Mouse (Mus musculus) lung, adult 18-20 months (tissue): ENCODE measurements at regions not wholly inside any gene's neighbourhood (a gene's known extent, or its start where the extent isn't known, plus 50 kb on each side); places are given as distances from the start of the nearest gene placed in this dataset.

Experiments
- DNase-seq, 2 experiments: peaks; one replicate each; pipeline ENCODE4 v3.0.0; 2022; ENCODE audit warnings: mixed read lengths in 2 of 2

DNA sequence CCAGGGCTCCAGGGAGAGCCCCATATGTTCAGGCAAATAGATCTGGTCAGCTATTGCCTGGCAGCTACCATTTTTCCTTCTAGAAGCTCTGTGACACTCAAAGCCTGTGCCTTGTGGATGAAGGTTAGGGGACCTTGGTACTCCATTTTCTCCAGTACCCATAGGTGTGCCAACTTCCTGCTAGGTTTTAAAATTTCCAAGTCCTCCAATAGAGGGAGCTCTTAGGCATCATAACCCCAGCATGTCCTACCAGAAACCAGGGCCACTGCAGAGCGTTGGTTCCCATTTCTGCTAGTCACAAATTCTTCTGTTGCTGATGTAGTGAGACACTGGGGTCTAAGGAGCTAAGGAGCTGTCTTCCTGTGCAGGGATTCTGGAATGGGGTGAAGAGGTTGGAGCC is 165.3 kb upstream of the Glra1 start:
- DNase-seq: no peak

DNA sequence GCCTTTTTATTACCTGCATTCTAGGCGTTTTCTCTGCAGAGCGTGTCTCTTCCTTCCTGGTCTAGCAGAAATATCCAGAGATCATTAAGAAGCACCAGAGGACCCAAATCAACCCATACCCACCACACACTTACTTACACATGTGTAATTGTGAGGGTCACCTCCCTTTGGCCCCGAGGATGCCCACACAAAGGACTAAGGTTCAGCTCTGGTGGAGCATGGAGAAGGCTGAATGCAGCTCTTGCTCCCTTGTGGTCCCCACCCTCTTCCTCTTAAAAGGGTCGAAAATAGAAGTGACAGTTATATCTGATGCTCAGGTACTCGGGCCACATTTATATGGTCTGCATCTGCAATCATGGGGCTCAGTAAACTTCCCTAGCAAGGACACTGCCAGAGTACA is 164.5 kb upstream of the Glra1 start:
- no peak for DNase-seq

DNA sequence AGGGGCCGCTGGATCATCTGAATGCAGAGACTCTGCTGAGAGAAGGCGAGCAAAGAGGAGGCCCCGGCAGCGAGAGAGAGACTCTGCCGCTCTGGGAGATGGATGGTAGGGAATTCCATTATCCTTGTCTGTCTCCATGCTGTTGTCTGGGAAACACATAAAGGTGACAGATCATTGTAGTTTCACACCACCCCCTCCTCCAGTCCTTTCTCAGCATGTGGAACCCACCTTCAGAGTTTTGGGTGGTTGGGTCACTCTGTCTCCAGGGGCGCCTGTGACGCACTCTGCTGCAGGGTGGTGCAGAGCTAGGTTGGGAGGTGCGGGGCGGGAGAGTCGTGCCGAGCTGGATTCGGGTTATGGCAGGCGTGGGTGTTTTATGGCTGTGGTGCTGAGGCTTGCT is 164.1 kb upstream of the Glra1 start:
- DNase-seq: no peak

DNA sequence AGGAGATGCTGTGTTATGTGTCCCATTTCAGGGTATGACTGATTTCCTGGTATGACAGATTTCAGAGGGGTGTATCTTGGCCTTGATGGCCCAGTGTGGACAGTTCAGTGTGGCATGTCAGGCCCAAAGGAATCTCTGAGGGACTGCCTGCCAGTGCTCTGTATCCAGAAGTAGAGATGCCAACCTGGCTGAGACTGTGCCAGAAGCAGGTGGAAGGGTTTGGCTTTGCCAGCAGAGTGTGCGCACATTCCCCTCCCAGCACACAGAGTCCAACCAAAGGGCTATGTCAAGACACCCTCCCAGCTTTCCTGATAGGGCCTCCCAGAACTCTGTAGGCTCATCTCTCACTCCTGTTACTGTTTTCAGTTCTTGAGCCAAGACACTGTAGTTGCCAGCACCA is 156.8 kb upstream of the Glra1 start:
- no peak for DNase-seq
